Mouse (Mus musculus) embryo, embryonic 11.5 days (tissue): ENCODE measurements around the gene Dhx58.

Experiments
- DNase-seq: peaks from one replicate; pipeline ENCODE4 v3.0.0-alpha.2; 2012; ENCODE audit warnings: low read depth, low spot score

Gene Dhx58

GRCm38 (mm10) chr11:100721776-100722492 lies 17.9 kb upstream of the Dhx58 start:
- no peak for DNase-seq

GRCm38 (mm10) chr11:100721254-100721653 lies 17.2 kb upstream of the Dhx58 start:
- no peak for DNase-seq

GRCm38 (mm10) chr11:100720345-100720744 lies 16.3 kb upstream of the Dhx58 start:
- DNase-seq: no peak

- no peak for DNase-seq
Observed at GRCm38 (mm10) chr11:100719893-100720292, 15.8 kb upstream of the Dhx58 start.

GRCm38 (mm10) chr11:100719312-100719711 lies 15.2 kb upstream of the Dhx58 start:
- DNase-seq: no peak

- no peak for DNase-seq
Observed at GRCm38 (mm10) chr11:100718866-100719265, 14.8 kb upstream of the Dhx58 start.

- no peak for DNase-seq
Observed at GRCm38 (mm10) chr11:100718462-100718861, 14.4 kb upstream of the Dhx58 start.

GRCm38 (mm10) chr11:100716649-100717048 lies 12.6 kb upstream of the Dhx58 start:
- DNase-seq: no peak

- no peak for DNase-seq
Observed at GRCm38 (mm10) chr11:100714948-100715347, 10.9 kb upstream of the Dhx58 start.

- DNase-seq: peak; percentile 62
Observed at GRCm38 (mm10) chr11:100714534-100714915, 10.5 kb upstream of the Dhx58 start.

- no peak for DNase-seq
Observed at GRCm38 (mm10) chr11:100713735-100714533, 9.9 kb upstream of the Dhx58 start, which contains the start of gene Hspb9. TSS of gene Hspb9 (plus strand) at chr11:100713850.

- DNase-seq: no peak
Observed at GRCm38 (mm10) chr11:100713174-100713573, 9.1 kb upstream of the Dhx58 start.

- peak; percentile 83 for DNase-seq
Observed at GRCm38 (mm10) chr11:100711783-100712615, 7.9 kb upstream of the Dhx58 start, which contains the start of gene Kat2a. TSS of gene Kat2a (minus strand) at chr11:100712465.

GRCm38 (mm10) chr11:100710977-100711376 lies 6.9 kb upstream of the Dhx58 start:
- DNase-seq: no peak

GRCm38 (mm10) chr11:100710528-100710927 lies 6.5 kb upstream of the Dhx58 start:
- DNase-seq: no peak

- no peak for DNase-seq
Observed at GRCm38 (mm10) chr11:100709201-100709810, 5.2 kb upstream of the Dhx58 start.

GRCm38 (mm10) chr11:100705095-100705747 lies 1.1 kb upstream of the Dhx58 start:
- no peak for DNase-seq

- DNase-seq: no peak
Observed at GRCm38 (mm10) chr11:100703366-100703765, 705 bp downstream of the Dhx58 start.

- no peak for DNase-seq
Observed at GRCm38 (mm10) chr11:100702906-100703305, 1.2 kb downstream of the Dhx58 start.

- peak; percentile 75 for DNase-seq
Observed at GRCm38 (mm10) chr11:100702081-100702851, 1.8 kb downstream of the Dhx58 start.
